Mouse (Mus musculus) urinary bladder, adult 18-20 months (tissue): ENCODE data around the gene Lcat.
"Not testable (repeated sequence)": the region's sequence is repeated elsewhere in the genome, so short reads cannot be mapped to it uniquely, and the experiment has no call there.

ENCODE experiments used
- DNase-seq, 2 experiments: peaks; one replicate each; pipeline ENCODE4 v3.0.0; 2022; ENCODE audit warnings: low spot score in 2 of 2, mixed read lengths in 2 of 2

Gene Lcat

DNA sequence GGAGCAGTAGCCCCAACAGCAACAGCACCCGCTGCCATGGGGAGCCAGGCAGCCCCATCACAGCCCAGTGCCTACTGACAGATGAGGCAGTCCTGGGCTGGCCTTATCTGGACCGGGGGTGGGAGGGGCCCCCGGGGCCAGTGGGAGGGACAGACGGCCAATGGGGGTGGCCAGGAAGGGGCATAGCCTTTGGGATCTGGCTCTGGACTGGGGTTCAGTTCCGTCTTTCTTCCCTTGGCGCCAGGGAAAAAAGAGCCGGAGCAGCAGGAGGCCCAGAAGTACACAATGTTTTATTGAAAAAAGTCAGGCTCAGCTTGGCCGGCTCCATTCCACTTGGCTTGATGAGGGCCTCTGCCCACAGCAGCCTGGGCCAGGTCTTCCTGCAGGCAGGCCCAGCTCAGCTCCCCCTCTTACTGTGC is at the start of gene Lcat:
Lcat (minus strand) TSS at position 62 of the 419 bp plus-strand sequence.
- no peak for DNase-seq

DNA sequence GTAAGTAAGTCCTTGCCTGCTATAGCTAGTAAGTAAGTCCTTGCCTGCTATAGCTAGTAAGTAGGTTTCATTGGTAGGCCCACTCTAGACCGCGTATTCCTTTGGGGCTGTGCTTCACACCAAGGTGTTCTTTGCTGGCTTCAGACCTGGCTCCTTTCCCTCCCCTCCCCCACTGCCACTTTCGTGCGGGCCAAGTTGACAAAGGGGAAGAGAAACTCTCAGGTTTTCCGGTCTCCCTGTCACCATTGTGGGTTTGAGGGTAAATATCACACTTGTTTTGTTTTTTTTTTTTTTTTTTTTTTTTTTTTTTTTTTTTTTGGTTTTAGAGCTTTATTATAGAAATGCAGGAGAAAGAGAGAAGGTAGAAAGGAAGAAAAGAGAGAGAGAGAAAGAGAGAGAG is 49.3 kb upstream of the Lcat start:
- DNase-seq = no peak

DNA sequence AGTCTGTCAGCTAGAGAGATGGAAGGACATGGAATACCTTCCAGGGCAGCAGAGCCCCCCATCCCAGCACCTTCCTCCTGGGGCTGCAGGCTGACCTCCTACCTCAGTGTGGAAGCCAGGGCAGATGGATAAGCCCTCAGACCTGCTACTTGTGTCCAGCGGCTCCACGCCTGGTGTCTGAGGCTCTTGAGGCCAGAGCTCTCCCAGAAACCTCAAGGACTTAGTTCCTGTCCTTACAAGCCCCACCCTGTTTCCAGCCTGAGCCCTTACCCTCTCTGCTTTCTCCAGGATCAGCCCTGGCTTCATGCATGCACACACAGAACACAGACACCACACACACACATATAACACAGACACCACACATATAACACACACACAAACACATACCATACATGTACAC is 48.4 kb upstream of the Lcat start:
- DNase-seq = no peak

DNA sequence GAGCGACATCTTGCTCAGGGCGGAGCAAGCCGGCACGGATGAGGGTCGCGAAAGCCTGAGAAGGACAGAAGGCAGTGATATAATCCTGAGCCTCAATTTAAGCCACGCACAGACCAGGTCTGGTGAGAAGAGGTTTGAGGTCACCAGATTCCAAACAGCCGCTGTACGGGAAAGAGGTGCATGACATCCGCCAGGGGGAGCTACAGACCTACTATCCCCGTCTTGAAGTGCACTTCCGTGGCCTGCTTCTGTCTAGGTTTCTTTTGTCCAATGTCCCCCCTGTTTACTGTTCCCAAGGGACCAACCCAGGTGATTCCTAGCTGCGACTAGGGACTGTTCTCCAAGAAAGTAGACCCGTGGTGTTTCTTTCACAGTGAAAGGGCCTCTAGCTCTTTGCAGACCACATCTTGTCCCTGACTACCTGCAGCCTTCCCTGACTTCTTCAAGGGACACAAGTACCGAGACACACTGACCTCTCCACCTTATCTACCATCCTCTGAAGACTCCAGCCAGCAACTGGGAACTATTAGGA is 47.7 kb upstream of the Lcat start, which contains the start of gene Dus2:
Dus2 (plus strand) TSS at position 482 of the 532 bp plus-strand sequence.
- peak; percentile 76 to 78 for DNase-seq

DNA sequence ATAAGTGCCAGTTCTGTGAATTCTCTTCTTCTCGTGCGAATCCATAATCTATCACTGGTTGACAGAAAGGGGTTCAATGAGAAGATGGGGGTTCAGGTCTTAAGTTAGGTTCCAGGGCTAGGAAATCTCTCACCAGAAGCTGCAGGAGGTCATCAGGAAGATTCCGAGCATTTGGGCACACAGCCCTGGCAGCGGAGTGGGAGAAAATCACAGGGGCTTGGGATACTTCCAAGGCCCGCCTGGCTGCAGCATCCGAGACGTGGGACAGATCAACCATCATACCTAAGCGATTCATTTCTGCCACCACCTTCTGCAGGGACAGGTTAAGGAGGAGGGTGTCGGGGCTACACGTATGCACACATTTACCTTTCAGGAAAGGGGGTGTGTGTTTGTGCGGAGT is 45.4 kb upstream of the Lcat start:
- no peak for DNase-seq

DNA sequence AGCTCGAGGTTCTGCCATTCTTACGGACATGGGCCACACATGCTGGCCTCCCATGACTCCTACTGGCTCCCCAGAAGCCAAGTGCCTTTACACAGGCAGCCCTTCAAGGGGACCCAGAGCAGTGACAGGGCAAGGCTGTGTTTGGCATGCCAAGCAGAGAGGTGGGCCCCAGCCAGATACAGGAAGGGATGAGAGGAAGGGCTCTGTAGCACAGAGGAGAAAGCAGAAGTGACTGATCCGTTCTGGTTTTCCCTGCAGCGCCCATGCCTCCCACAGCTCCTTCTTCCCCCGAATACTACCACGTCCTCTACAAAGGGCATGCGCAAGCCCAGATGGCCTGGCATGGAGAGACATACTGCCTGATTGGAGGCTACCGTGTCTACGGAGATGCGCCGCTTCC is 40.2 kb upstream of the Lcat start:
- not testable (repeated sequence) for DNase-seq

DNA sequence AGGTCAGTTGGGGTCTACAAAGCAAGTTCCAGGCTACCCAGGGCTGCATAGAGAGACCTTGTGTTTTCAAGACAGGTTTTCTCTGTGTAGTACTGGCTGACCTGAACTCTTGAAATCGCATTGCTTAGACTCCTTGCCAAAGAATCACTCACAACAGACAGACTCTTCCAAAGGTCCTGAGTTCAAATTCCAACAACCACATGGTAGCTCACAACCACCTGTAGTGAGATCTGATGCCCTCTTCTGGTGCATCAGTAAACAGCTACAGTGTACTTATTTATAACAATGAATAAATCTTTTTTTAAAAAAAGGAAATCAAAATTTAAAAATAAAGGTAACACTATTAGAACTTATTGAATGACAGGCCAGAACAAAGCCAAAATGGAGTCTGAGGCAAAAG is 38.0 kb upstream of the Lcat start:
- DNase-seq = no peak

DNA sequence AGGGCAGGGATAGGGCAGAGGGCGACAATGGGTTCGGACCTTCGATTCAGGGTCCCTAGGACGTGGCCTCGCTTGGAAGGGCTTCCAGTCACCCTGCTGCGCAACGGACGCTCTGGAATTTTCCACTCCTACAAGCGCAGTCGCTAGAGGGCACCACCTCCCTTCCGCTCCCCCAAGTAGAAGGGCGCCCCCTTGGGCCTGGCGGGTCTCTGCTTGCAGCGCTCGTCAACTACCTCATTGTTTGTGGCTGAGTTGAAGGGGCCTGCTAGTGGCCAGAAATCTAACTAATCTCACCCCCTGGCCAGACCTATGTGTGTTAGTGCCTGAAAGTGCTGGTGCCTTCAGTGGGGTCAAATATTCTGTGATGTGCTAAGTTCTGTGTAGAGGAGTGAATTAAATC is 36.1 kb upstream of the Lcat start, which contains the start of gene Dpep3:
Dpep3 (minus strand) TSS at position 105 of the 400 bp plus-strand sequence.
- no peak for DNase-seq

DNA sequence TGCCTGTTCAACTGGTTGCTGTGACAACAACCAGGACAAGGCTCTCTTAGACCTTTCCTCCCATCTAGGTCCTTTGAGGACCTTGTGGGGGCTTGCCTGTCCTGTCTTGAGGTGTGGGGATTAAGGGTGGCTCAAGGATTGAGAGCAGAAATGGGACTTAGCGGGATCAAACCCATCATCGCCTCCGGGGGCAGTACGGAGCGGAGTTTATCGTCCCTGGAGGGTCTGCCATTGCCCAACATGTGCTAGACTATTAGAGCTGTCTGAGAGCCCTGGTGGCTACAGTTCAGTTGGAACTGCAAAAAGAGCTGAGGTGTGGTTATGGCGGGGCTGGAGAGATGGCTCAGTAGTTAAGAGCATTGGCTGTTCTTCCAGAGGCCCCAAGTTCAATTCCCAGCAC is 32.2 kb upstream of the Lcat start:
- no peak for DNase-seq

DNA sequence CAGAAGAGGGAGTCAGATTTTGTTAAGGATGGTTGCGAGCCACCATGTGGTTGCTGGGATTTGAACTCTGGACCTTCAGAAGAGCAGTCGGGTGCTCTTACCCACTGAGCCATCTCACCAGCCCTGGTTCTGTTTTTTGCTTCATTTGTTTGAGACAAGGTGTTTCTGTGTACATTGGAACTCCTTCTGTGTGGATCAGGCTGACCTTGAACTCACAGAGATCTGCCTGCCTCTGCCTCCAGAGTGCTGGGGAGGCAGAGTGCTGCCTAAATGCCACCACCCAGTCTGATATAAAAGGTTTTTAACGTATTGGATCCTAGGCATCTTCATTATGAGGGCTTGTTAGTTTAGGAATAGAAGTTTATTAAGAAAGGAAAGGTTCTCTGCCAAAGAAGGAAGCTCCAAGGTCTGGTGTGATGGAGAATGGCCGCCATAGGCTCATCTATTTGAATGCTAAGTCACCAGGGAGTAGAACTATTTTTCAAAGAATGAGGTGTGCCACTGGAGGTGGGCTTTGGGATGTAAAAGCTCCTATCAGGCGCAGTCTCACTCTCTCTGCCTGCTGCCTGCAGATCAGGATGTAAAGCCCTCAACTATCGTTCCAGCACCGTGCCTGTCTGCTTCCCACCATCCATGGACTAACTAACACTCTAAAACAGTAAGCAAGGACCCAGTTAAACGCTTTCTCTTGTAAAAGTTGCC is 28.0 kb upstream of the Lcat start:
- DNase-seq = no peak

DNA sequence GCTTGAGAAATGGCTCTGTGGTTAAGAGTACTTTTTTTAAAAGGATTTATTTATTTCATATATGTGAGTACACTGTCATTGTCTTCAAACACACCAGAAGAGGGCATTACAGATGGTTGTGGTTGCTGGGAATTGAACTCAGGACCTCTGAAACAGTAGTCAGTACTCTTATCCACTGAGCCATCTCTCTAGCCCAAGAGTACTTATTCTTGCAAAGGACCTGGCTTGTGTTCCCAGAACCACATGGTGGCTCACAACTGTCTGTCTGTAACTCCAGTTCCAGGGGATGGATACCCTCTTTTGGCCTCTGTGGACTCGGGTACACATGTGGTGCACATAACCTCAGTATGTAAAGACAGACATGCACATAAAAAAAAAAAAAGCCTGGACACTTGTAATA is 26.2 kb upstream of the Lcat start:
- DNase-seq = no peak

DNA sequence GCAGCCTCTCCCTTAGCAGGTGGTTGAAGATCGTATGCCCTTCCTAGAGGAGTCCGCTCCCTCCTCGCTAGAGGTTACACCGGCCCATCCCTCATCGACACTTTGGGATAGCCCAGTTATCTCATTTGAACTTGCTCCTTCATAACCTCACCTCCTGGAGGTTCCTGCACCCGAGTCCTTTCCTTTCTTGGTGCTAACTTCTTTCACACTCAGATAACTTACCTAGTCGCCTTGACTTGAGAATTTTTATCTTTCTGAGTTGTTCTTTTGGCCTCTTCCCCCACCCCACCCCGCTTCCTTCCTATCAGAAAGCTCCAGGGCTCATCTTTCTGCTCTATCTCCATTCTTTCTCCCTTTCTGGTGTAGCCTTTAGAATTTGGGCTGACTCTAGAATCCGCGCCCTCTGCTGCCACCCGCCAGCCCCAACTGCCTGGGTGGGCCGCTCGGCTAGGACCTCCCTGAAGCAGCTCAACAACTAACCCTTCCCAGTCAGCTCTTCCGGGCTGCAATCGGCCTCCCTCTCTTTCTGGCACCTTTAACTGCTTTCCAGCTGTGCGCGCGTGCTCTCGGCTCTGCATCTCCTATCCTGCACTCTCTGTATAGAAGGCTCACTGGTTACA is 23.6 kb upstream of the Lcat start:
- no peak for DNase-seq

DNA sequence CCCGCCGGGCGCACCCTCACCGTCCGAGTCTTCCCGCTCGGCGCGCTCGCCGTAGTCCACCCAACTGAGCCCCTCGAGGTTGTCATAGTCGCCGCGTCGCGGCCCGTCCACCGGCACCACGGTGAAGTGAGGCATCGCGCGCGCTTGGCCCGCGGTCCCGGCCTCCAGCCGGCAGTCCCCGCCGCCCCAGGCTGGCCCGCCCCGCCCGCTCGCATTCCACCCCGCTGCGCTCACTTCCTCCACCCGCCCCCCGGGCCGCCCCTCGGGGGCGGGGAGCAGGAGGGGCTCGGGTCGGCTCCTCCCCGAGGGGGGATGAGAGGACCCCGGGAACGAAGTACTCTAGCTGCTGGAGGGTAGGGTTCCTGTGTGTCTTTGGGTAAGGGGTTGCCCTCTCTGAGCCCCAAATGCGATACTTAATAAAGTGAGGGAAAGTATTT is 22.7 kb upstream of the Lcat start, which contains the start of gene Slc12a4:
Slc12a4 (minus strand) TSS at position 193 of the 437 bp plus-strand sequence.
- DNase-seq = peak; percentile 73 to 78

DNA sequence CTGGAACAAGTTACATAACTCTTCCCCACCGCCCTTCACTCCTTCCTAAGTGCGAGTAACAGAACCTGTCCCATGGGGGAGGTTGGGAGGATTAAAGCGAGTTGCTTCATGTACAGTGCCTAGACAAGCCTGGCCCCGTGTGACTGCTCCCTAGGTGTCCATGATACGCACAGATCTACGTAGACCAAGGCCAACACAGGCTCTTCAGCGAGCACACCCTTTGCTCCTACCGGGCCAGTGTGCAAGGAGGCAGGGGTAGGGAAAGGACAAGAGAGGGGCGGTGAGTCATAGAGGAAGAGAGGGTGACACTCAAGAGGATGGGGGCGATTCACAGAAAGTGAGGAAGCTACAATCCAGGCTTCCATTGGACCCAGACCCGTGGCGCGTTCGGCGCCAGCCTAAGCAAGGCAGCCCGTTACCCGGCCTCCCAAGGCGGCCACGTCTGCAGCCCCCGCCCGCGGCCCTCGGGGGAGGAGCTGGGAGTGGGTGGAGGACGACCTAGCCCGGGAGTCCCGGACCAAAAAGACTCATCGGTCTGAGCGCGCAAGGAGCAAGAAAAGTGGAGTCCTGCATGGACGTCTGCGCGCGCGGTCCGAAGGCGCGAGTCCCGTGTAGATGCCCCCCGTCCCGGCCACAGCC is 22.2 kb upstream of the Lcat start:
- peak; percentile 58 to 61 for DNase-seq

DNA sequence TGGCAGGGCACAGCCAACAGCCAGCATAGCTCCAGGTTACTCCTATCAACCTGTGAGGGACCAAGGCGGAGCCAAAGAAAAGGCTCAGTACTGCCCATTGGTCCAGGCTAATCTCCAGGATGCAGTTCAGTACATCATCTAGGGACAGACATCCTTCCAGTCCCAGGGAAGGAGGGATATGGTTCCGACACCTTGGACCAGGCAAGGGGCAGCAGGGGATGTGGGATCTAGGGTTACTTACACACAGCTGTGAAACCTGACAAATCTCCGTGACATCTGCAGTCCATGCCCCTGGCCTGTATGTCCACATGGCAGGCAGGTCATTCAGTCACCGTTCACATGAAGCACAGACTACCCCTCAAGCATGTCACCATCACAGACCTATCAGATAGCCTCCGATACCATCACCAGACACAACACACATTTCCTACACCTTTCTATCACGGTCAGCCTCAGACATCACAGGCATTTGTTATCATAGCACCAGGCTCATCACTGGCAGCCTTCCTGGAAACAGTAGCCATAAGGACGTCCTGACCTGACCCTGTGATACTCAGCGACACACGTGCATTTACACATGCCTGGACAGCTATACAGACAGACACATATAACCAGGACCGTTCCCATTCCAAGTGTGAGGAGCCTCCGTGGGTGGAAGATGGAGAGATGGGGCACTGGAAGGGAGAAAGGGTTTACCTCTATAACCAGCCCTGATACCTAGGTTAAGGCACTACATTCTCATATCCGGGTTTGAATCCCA is 21.5 kb upstream of the Lcat start:
- DNase-seq = no peak

DNA sequence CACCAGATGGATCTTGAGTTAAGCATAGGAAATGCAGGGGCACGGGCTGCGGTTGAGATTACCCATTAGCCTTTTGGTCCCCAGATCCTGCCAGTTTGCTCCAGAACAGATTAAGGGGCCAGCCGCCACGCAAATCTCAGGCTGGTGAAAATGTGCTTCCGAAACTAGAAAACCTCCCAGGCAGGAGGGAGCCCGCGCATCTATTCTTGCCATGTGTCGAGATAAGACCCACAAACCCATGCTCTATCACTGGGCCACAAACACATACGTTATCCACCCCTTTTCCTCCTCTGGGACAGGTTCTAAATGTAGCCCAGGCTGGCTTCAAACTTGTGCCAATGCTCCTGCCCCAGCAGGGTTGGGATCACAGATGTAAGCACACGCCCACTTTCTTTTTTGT is 18.4 kb upstream of the Lcat start:
- DNase-seq = no peak

DNA sequence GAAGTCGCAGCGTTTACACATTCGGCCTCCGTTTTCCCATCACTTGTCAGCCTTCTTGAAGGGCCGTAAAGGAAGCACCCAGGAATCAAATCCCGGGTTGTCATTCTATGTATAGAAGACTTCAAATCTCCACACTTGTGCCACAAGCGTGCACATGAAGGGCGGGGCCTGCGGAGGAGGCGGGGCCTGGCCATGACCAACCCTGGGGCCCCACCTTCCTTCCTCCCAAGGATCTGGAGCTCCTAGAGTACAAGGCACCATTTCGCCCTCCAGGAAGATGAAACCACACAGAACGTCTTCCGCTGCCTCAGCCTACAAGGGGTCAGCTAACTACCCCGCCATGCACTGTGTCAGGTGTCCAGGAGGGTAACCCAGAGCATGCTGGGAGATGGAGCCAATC is 17.9 kb upstream of the Lcat start:
- DNase-seq = no peak

DNA sequence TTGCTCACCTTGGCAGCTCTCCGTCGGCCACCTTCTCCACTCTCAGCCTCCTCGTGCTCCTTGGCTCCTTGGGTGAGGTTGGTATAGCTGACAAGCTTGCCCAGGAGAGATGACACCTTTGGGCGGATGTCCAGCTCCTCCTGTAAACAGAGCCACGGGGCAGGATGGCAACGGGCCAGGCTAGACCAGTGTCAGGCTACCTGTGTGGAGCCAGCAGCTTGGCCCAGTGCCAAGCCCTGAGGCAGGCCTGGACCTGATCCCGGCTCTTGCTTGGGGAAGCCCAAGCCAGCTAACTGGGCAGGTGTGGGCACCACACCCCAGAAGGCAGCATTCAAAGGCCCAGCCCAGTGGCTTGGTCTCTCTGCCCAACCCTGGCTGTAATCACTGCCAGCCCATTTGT is 16.2 kb upstream of the Lcat start:
- DNase-seq = peak; percentile 86 to 88

DNA sequence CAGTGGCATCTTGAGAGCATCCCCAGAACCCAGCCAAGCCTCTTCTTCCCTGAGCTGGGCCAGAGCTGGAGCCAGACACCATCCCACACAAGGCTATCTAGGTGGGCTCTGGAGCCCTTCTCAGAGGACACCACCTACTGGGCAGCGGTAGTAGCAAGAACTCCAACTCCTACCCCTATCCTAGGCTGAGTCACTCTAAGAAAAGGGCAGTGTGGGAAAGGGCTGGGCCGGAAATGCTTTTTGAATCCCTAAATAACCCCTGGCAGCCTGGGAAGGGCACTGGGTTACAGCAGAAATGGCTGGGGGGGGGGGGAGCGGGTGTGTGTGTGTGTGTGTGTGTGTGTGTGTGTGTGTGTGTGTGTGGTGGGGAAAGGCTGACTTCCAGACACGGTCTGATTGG is 14.6 kb upstream of the Lcat start:
- DNase-seq = no peak

DNA sequence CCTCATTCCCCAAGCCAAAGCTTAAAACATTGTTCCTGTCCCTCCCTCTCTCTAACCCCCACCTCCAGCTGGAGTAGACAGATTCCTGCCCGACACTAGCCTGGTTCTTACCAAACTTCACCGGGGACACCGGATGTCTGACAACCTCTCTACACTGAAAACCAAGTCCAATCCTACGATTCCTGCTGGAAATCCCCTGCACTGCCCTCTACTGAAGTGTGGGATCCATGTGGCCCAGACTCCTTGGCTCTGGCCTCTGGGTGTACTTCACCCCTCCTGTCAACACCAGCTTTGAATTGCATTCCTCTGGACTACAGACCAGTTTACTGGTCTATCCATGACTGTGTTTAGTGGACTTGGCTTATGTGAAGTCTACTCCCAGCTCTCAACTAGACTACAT is 13.4 kb upstream of the Lcat start:
- DNase-seq = no peak

DNA sequence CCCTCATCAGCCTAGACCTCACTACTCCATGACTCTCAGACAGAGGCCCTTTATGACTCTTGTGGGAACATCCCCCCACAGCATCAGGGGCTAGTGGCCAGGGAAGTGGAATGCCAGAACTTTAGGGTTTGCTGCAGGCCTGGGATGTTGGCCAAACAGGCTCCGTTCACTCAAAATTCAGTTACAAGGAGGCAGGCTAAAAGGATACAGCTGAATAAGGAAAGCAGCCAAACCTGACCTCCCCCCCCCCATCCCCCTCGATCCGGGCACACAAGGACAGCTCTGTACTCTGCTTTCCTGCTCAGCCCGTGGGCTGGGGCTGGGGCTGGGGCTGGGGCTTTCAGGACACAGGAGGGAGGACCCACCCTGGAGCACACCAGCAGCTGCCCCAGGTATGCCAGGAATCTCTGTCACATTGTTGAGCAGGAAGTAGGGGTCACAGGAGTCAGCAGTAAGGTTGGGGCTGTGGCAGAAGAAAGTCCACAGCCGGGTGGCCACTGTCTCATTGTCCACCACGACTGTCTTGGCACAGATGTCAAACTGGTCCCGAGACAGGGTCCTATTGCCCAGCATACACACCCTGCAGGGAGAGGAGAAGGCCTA is 8.0 kb upstream of the Lcat start:
- DNase-seq = no peak
